Mouse (Mus musculus): ENCODE data around the gene Prm3. TPM values are rescaled to one million over a fixed set of nuclear protein-coding genes. Genes with fewer than 3 reads are reported as not detected.

Prm3 gene
- polyA plus RNA-seq (2011; ENCODE audit: insufficient read depth, insufficient read length, low read depth, missing spikeins) = not detected in 2 replicates

DNA sequence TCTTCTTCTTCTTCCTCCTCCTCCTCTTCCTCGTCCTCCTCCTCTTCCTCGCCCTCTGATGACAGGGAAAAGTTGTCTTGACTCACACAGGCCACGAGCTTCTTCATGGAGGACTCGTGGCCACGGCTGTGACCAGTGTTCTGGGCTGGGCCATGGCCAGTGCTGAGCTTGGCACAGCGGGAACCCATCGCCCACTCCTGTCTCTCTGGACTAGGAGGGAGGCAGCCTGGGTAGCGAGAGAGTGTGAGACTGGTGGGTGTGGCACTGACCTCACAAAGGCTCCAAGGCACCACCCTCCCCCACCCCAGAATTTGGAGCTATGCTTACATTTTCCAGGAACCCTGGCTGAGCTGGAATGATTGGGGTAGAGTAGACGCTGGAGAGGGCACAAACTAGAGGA, at the start of gene Prm3:
TSS of gene Prm3 (minus strand) at position 213 of the 400 bp plus-strand sequence.
- H3K9ac ChIP-seq (ENCODE audit: low read depth, poor library complexity, severe bottlenecking) = no peak within 1 kb of the TSS
- H3K36me3 ChIP-seq (ENCODE audit: control insufficient read depth, insufficient read depth, low read length, poor library complexity, severe bottlenecking) = no peaks in the 10 kb centered on the region
- H3K27me3 ChIP-seq (ENCODE audit: control insufficient read depth, insufficient read depth, low read length, poor library complexity, severe bottlenecking) = no peaks in the 10 kb centered on the region
- H3K4me1 ChIP-seq (ENCODE audit: control insufficient read depth, insufficient read depth, low read length) = peaks cover 1% of the 10 kb centered on the region
- TF ChIP-seq CTCF (IDR thresholded peaks at IDR 0.05; ENCODE audit: low read depth, low read length) = no peak
- TF ChIP-seq POLR2A (IDR thresholded peaks at IDR 0.05; ENCODE audit: insufficient read depth, low read length) = no peak
- TF ChIP-seq EP300 (IDR thresholded peaks at IDR 0.05; ENCODE audit: insufficient read depth, low read depth, low read length) = no peak
- H3K27ac ChIP-seq (ENCODE audit: insufficient read depth, low read length) = no peak within 1 kb of the TSS
- no peak within 1 kb of the TSS for H3K4me3 ChIP-seq (ENCODE audit: low read depth, low read length)
- no peaks in the 10 kb centered on the region for H3K9me3 ChIP-seq (replicated peaks; ENCODE audit: control insufficient read depth, insufficient read depth, low read length, poor library complexity, severe bottlenecking)

DNA sequence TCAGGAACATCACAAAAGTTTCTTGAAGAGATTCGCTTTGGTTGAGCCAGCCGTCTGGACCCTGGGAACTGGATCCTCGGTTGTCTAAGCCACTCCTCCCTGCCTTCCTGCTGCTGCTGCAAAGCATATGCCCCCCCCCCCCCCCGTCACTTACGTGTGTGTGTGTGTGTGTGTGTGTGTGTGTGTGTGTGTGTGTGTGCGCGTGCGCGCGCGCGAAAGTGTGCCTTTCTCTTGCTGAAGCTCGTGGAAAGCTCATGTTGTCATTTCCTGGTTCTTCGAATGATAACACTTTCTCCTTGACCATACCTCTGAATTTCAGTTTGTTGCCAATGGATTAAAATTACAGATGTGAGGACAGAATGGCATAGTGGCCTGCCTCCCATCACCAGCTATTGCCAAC, 49.3 kb upstream of the Prm3 start:
- peaks cover 2% of the 10 kb centered on the region for H3K4me1 ChIP-seq (ENCODE audit: control insufficient read depth, insufficient read depth, low read length)
- no peak for TF ChIP-seq EP300 (IDR thresholded peaks at IDR 0.05; ENCODE audit: insufficient read depth, low read depth, low read length)
- no peak for TF ChIP-seq CTCF (IDR thresholded peaks at IDR 0.05; ENCODE audit: low read depth, low read length)
- no peak for TF ChIP-seq POLR2A (IDR thresholded peaks at IDR 0.05; ENCODE audit: insufficient read depth, low read length)
- H3K9ac ChIP-seq (ENCODE audit: low read depth, poor library complexity, severe bottlenecking) = no peak overlapping the region
- H3K9me3 ChIP-seq (replicated peaks; ENCODE audit: control insufficient read depth, insufficient read depth, low read length, poor library complexity, severe bottlenecking) = no peaks in the 10 kb centered on the region
- no peak overlapping the region for H3K27ac ChIP-seq (ENCODE audit: insufficient read depth, low read length)
- no peaks in the 10 kb centered on the region for H3K36me3 ChIP-seq (ENCODE audit: control insufficient read depth, insufficient read depth, low read length, poor library complexity, severe bottlenecking)
- no peaks in the 10 kb centered on the region for H3K27me3 ChIP-seq (ENCODE audit: control insufficient read depth, insufficient read depth, low read length, poor library complexity, severe bottlenecking)
- H3K4me3 ChIP-seq (ENCODE audit: low read depth, low read length) = no peak overlapping the region

GRCm38 (mm10) chr16:10838487-10839245, 48.0 kb upstream of the Prm3 start:
- Histone ChIP-seq H3K9ac (ENCODE audit: low read depth, poor library complexity, severe bottlenecking) (no peak overlapping the region), H3K27ac (ENCODE audit: insufficient read depth, low read length) (no peak overlapping the region), H3K4me1 (ENCODE audit: control insufficient read depth, insufficient read depth, low read length) (peaks cover 2% of the 10 kb centered on the region), H3K27me3 (ENCODE audit: control insufficient read depth, insufficient read depth, low read length, poor library complexity, severe bottlenecking) (no peaks in the 10 kb centered on the region), H3K4me3 (ENCODE audit: low read depth, low read length) (no peak overlapping the region), H3K36me3 (ENCODE audit: control insufficient read depth, insufficient read depth, low read length, poor library complexity, severe bottlenecking) (no peaks in the 10 kb centered on the region), H3K9me3 (replicated peaks; ENCODE audit: control insufficient read depth, insufficient read depth, low read length, poor library complexity, severe bottlenecking) (no peaks in the 10 kb centered on the region)
- TF ChIP-seq EP300 (IDR thresholded peaks at IDR 0.05; ENCODE audit: insufficient read depth, low read depth, low read length) = no peak
- TF ChIP-seq CTCF (IDR thresholded peaks at IDR 0.05; ENCODE audit: low read depth, low read length) = no peak

DNA sequence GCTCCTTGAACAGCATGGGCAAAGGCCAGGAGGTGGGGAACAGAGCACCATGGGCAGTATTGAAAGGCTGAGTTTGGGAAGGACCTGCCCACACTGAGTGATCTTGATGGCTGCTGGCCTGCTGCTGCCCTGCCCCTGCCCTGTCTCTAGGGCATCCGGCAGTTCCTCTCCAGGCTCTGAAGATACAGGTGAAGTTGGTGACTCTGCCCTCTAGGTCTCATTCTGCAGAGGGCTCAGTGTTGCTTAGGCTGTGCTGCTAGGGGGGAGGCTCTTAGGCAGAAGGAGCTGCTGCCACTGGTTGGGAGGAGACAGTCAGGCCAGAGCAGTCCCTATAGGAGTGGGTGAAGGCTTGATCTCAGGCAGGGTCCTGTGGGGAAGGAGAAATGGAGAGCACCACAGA, 47.2 kb upstream of the Prm3 start:
- H3K9ac ChIP-seq (ENCODE audit: low read depth, poor library complexity, severe bottlenecking) = no peak overlapping the region
- TF ChIP-seq POLR2A (IDR thresholded peaks at IDR 0.05; ENCODE audit: insufficient read depth, low read length) (no peak), EP300 (IDR thresholded peaks at IDR 0.05; ENCODE audit: insufficient read depth, low read depth, low read length) (no peak), CTCF (IDR thresholded peaks at IDR 0.05; ENCODE audit: low read depth, low read length) (no peak)
- H3K4me3 ChIP-seq (ENCODE audit: low read depth, low read length) = no peak overlapping the region
- H3K4me1 ChIP-seq (ENCODE audit: control insufficient read depth, insufficient read depth, low read length) = no peaks in the 10 kb centered on the region
- H3K27me3 ChIP-seq (ENCODE audit: control insufficient read depth, insufficient read depth, low read length, poor library complexity, severe bottlenecking) = no peaks in the 10 kb centered on the region
- H3K9me3 ChIP-seq (replicated peaks; ENCODE audit: control insufficient read depth, insufficient read depth, low read length, poor library complexity, severe bottlenecking) = no peaks in the 10 kb centered on the region
- no peak overlapping the region for H3K27ac ChIP-seq (ENCODE audit: insufficient read depth, low read length)
- no peaks in the 10 kb centered on the region for H3K36me3 ChIP-seq (ENCODE audit: control insufficient read depth, insufficient read depth, low read length, poor library complexity, severe bottlenecking)

DNA sequence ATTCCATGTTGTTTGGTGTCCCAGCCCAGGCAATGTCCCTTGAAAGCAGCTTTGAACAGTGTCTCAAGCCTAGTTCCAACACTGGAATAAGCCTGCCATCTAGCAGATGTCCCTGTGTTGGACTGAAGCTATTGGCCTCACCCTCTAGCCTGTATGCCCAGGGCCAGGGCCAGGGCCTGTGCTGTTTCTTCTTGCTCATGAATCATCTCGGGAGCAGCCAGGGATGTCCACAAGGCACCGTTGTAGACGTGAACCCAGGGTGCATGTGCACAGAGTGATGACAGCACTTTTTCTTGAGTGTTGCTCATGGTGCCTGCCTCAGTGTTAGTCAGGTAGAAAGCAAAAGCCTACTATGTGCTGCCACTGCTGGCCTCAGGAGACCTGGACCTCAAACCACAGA, 46.5 kb upstream of the Prm3 start:
- Histone ChIP-seq H3K4me3 (ENCODE audit: low read depth, low read length) (no peak overlapping the region), H3K27me3 (ENCODE audit: control insufficient read depth, insufficient read depth, low read length, poor library complexity, severe bottlenecking) (no peaks in the 10 kb centered on the region), H3K36me3 (ENCODE audit: control insufficient read depth, insufficient read depth, low read length, poor library complexity, severe bottlenecking) (no peaks in the 10 kb centered on the region), H3K4me1 (ENCODE audit: control insufficient read depth, insufficient read depth, low read length) (no peaks in the 10 kb centered on the region), H3K27ac (ENCODE audit: insufficient read depth, low read length) (no peak overlapping the region), H3K9ac (ENCODE audit: low read depth, poor library complexity, severe bottlenecking) (no peak overlapping the region), H3K9me3 (replicated peaks; ENCODE audit: control insufficient read depth, insufficient read depth, low read length, poor library complexity, severe bottlenecking) (no peaks in the 10 kb centered on the region)
- TF ChIP-seq POLR2A (IDR thresholded peaks at IDR 0.05; ENCODE audit: insufficient read depth, low read length) (no peak), EP300 (IDR thresholded peaks at IDR 0.05; ENCODE audit: insufficient read depth, low read depth, low read length) (no peak), CTCF (IDR thresholded peaks at IDR 0.05; ENCODE audit: low read depth, low read length) (no peak)

DNA sequence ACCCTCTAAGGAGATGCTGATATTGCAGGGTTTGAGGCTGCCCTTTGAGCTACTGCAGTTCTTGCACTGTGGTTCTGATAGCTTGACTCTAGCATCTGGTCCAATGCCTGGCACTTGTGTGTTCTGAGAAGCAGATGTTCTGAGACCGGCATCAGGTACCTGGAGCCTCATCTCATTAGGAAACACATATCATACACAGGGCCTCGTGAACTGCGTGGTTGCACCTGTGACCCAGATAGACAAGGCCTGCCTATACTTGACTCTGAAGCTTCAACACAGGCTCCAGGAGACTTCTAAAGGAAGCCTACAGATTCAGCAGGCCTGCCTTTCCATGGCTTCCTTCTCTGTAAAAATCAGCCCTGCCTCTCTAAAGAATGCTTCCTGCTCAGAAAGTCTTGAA, 45.7 kb upstream of the Prm3 start:
- H3K9me3 ChIP-seq (replicated peaks; ENCODE audit: control insufficient read depth, insufficient read depth, low read length, poor library complexity, severe bottlenecking) = no peaks in the 10 kb centered on the region
- H3K27ac ChIP-seq (ENCODE audit: insufficient read depth, low read length) = no peak overlapping the region
- H3K36me3 ChIP-seq (ENCODE audit: control insufficient read depth, insufficient read depth, low read length, poor library complexity, severe bottlenecking) = no peaks in the 10 kb centered on the region
- H3K9ac ChIP-seq (ENCODE audit: low read depth, poor library complexity, severe bottlenecking) = no peak overlapping the region
- no peak for TF ChIP-seq POLR2A (IDR thresholded peaks at IDR 0.05; ENCODE audit: insufficient read depth, low read length)
- TF ChIP-seq CTCF (IDR thresholded peaks at IDR 0.05; ENCODE audit: low read depth, low read length) = no peak
- TF ChIP-seq EP300 (IDR thresholded peaks at IDR 0.05; ENCODE audit: insufficient read depth, low read depth, low read length) = no peak
- no peaks in the 10 kb centered on the region for H3K27me3 ChIP-seq (ENCODE audit: control insufficient read depth, insufficient read depth, low read length, poor library complexity, severe bottlenecking)
- no peak overlapping the region for H3K4me3 ChIP-seq (ENCODE audit: low read depth, low read length)
- H3K4me1 ChIP-seq (ENCODE audit: control insufficient read depth, insufficient read depth, low read length) = no peaks in the 10 kb centered on the region
